Mouse (Mus musculus): ENCODE results near the gene Vwa5b1.

Gene Vwa5b1

GRCm38 (mm10) chr4:138574800-138575606 lies 60.7 kb downstream of the Vwa5b1 start:
- no peak for DNase-seq

- DNase-seq, result no peak
These were observed 65.8 kb downstream of the Vwa5b1 start for GRCm38 (mm10) chr4:138569928-138570327.

GRCm38 (mm10) chr4:138568275-138568674 lies 67.4 kb downstream of the Vwa5b1 start:
- DNase-seq, result no peak

- DNase-seq, result peak; percentile 84
These were observed 73.7 kb downstream of the Vwa5b1 start for GRCm38 (mm10) chr4:138561986-138562385.

GRCm38 (mm10) chr4:138555531-138555930 lies 80.2 kb downstream of the Vwa5b1 start:
- DNase-seq, result peak; percentile 64

GRCm38 (mm10) chr4:138554934-138555333 lies 80.8 kb downstream of the Vwa5b1 start:
- DNase-seq, result no peak

GRCm38 (mm10) chr4:138554302-138554701 lies 81.4 kb downstream of the Vwa5b1 start:
- DNase-seq, result no peak

- no peak for DNase-seq
These were observed 82.2 kb downstream of the Vwa5b1 start for GRCm38 (mm10) chr4:138553516-138553933.

- no peak for DNase-seq
These were observed 82.6 kb downstream of the Vwa5b1 start for GRCm38 (mm10) chr4:138553116-138553515.

- DNase-seq, result no peak
These were observed 84.1 kb downstream of the Vwa5b1 start for GRCm38 (mm10) chr4:138551601-138552000.

GRCm38 (mm10) chr4:138550557-138550956 lies 85.1 kb downstream of the Vwa5b1 start:
- no peak for DNase-seq

GRCm38 (mm10) chr4:138548960-138549359 lies 86.7 kb downstream of the Vwa5b1 start:
- DNase-seq, result no peak

- peak; percentile 68 for DNase-seq
These were observed 87.5 kb downstream of the Vwa5b1 start for GRCm38 (mm10) chr4:138548124-138548561.

GRCm38 (mm10) chr4:138547556-138547955 lies 88.1 kb downstream of the Vwa5b1 start:
- no peak for DNase-seq

- no peak for DNase-seq
These were observed 88.6 kb downstream of the Vwa5b1 start for GRCm38 (mm10) chr4:138547041-138547440.

GRCm38 (mm10) chr4:138546241-138546640 lies 89.4 kb downstream of the Vwa5b1 start:
- no peak for DNase-seq

GRCm38 (mm10) chr4:138543177-138543576 lies 92.5 kb downstream of the Vwa5b1 start:
- peak; percentile 74 for DNase-seq

- no peak for DNase-seq
These were observed 97.6 kb downstream of the Vwa5b1 start for GRCm38 (mm10) chr4:138538084-138538449.

- peak; percentile 83 for DNase-seq
These were observed 98.2 kb downstream of the Vwa5b1 start for GRCm38 (mm10) chr4:138537210-138538083.

- DNase-seq, result no peak
These were observed 100.1 kb downstream of the Vwa5b1 start for GRCm38 (mm10) chr4:138535610-138536009.

GRCm38 (mm10) chr4:138533877-138534276 lies 101.8 kb downstream of the Vwa5b1 start:
- DNase-seq, result no peak

- no peak for DNase-seq
These were observed 103.9 kb downstream of the Vwa5b1 start for GRCm38 (mm10) chr4:138531761-138532160.

GRCm38 (mm10) chr4:138530011-138530410 lies 105.7 kb downstream of the Vwa5b1 start:
- peak; percentile 53 for DNase-seq

- peak; percentile 61 for DNase-seq
These were observed 110.0 kb downstream of the Vwa5b1 start for GRCm38 (mm10) chr4:138525684-138526083.

All from right cerebral cortex, postnatal 25 days (tissue).